Mouse (Mus musculus): Measurements from ENCODE around the gene Mmp27. TPM values are rescaled to one million over a fixed set of nuclear protein-coding genes. Genes with fewer than 3 reads are reported as not detected.

Mmp27 gene
- polyA plus RNA-seq (2012; rRNA removed; ENCODE audit: low replicate concordance), result not detected in 2 replicates

GRCm38 (mm10) chr9:7571162-7571561 is at the start of gene Mmp27:
Gene Mmp27 (plus strand): TSS chr9:7571396.

GRCm38 (mm10) chr9:7558221-7559017 is 12.8 kb upstream of the Mmp27 start, which contains the start of gene Mmp8:
Gene Mmp8 (plus strand): TSS chr9:7558456.

GRCm38 (mm10) chr9:7627931-7628330 is 56.7 kb downstream of the Mmp27 start, which contains the start of gene Mmp20:
Gene Mmp20 (plus strand): TSS chr9:7628231.

Other genes starting within 250 kb of the Mmp27 start
- gene Mmp12, start 227.0 kb upstream of the Mmp27 start, polyA plus RNA-seq (2012; rRNA removed; ENCODE audit: low replicate concordance), result 0.20 TPM in 1 of 2 replicates, not detected in the other
- not detected in 2 replicates for gene Mmp1b, start 183.3 kb upstream of the Mmp27 start, polyA plus RNA-seq (2012; rRNA removed; ENCODE audit: low replicate concordance)
- gene Mmp3, start 125.6 kb upstream of the Mmp27 start, polyA plus RNA-seq (2012; rRNA removed; ENCODE audit: low replicate concordance), result 0.30 and 0.40 TPM in 2 replicates
- gene Mmp10, start 69.0 kb upstream of the Mmp27 start, polyA plus RNA-seq (2012; rRNA removed; ENCODE audit: low replicate concordance), result 5.6 and 5.8 TPM in 2 replicates
- not detected in 2 replicates for gene Mmp8, start 12.9 kb upstream of the Mmp27 start, polyA plus RNA-seq (2012; rRNA removed; ENCODE audit: low replicate concordance)
- not detected in 2 replicates for gene Mmp20, start 56.8 kb downstream of the Mmp27 start, polyA plus RNA-seq (2012; rRNA removed; ENCODE audit: low replicate concordance)
- gene Mmp7, start 120.7 kb downstream of the Mmp27 start, polyA plus RNA-seq (2012; rRNA removed; ENCODE audit: low replicate concordance), result 18.2 and 49.1 TPM in 2 replicates
- 16.1 and 19.6 TPM in 2 replicates for gene Tmem123, start 192.6 kb downstream of the Mmp27 start, polyA plus RNA-seq (2012; rRNA removed; ENCODE audit: low replicate concordance)